In genomic region chr4:133185893-133186292, GRCm38 (mm10) we compare ENCODE assay signal across 12 mouse cellular contexts. TPM values are rescaled to one million over a fixed set of nuclear protein-coding genes. Genes with fewer than 3 reads are reported as not detected.
DNase-seq lines count a peak whose midpoint lies in the region; ATAC-seq and TF ChIP-seq lines count a peak whose summit lies in the region.
"Had no signal": no experiment of that assay in that cellular context is flagged by ENCODE, and none has a peak within 500 bp of the region (broad histone marks: within the 10 kb centered on the region; RNA-seq: fewer than 3 reads in every experiment).

No protein-coding gene starts in this region.

- no peak for TF ChIP-seq CTCF in lung, embryonic 14.5 days (IDR thresholded peaks at IDR 0.05; ENCODE audit: low read depth)

- H3K27ac ChIP-seq in heart, embryonic 10.5 days, result peak overlapping the region; percentile 76
- H3K27ac ChIP-seq in heart, embryonic 11.5 days (ENCODE audit: low read depth, low read length), result no peak overlapping the region; the same call in 1 of the 2 replicates
- peak overlapping the region; percentile 89; the same call in 1 of the 2 replicates for H3K27ac ChIP-seq in lung, embryonic 14.5 days (ENCODE audit: low read depth)
- H3K27ac ChIP-seq: macrophage had no signal

- no peaks in the 10 kb centered on the region for H3K27me3 ChIP-seq in heart, embryonic 10.5 days (ENCODE audit: insufficient read depth, poor library complexity, severe bottlenecking)
- no peaks in the 10 kb centered on the region for H3K27me3 ChIP-seq in heart, embryonic 11.5 days (ENCODE audit: control insufficient read depth, insufficient read depth, low read length)
- H3K27me3 ChIP-seq in lung, embryonic 14.5 days (ENCODE audit: insufficient read depth, low read length), result no peaks in the 10 kb centered on the region
- H3K27me3 ChIP-seq: forebrain, embryonic 15.5 days had no signal

- 88% methylated on average over 8 of the region's 8 CpGs for WGBS in heart, embryonic 10.5 days
- 82% methylated on average over 8 of the region's 8 CpGs for WGBS in heart, embryonic 11.5 days (ENCODE audit: insufficient replicate concordance)
- 58% methylated on average over 8 of the region's 8 CpGs for WGBS in lung, embryonic 14.5 days

- ATAC-seq in heart, embryonic 11.5 days (replicated peaks; ENCODE audit: insufficient number of reproducible peaks, low FRiP score, low TSS enrichment), result no peak
- ATAC-seq in lung, embryonic 14.5 days (ENCODE audit: insufficient read depth), result no peak
- ATAC-seq: forebrain, embryonic 15.5 days had no signal

- no peak overlapping the region for H3K4me3 ChIP-seq in heart, embryonic 10.5 days
- no peak overlapping the region for H3K4me3 ChIP-seq in heart, embryonic 11.5 days (ENCODE audit: low read depth, low read length)
- H3K4me3 ChIP-seq in lung, embryonic 14.5 days (ENCODE audit: low read depth, low read length), result no peak overlapping the region
- H3K4me3 ChIP-seq: forebrain, embryonic 15.5 days; hindbrain, embryonic 10.5 days had no signal

- H3K9ac ChIP-seq in heart, embryonic 11.5 days (ENCODE audit: low read depth, low read length), result no peak overlapping the region
- no peak overlapping the region for H3K9ac ChIP-seq in lung, embryonic 14.5 days
- H3K9ac ChIP-seq: forebrain, embryonic 15.5 days had no signal

- H3K9me3 ChIP-seq in heart, embryonic 10.5 days, result no peaks in the 10 kb centered on the region
- H3K9me3 ChIP-seq in heart, embryonic 11.5 days (replicated peaks; ENCODE audit: control insufficient read depth, low read length), result no peaks in the 10 kb centered on the region
- no peaks in the 10 kb centered on the region for H3K9me3 ChIP-seq in lung, embryonic 14.5 days (ENCODE audit: low read depth, low read length)
- H3K9me3 ChIP-seq: forebrain, embryonic 15.5 days; hindbrain, embryonic 10.5 days had no signal

- no peak overlapping the region for H3K4me2 ChIP-seq in heart, embryonic 11.5 days
- H3K4me2 ChIP-seq in lung, embryonic 14.5 days, result no peak overlapping the region
- H3K4me2 ChIP-seq: forebrain, embryonic 15.5 days had no signal

- H3K4me1 ChIP-seq in heart, embryonic 10.5 days, result peaks cover 35% of the 10 kb centered on the region
- peaks cover 26% of the 10 kb centered on the region for H3K4me1 ChIP-seq in heart, embryonic 11.5 days (ENCODE audit: control insufficient read depth, insufficient read depth, low read length)
- H3K4me1 ChIP-seq in lung, embryonic 14.5 days (ENCODE audit: insufficient read depth), result peaks cover 6% of the 10 kb centered on the region; the same call in 1 of the 2 replicates

- peaks cover 77% of the 10 kb centered on the region for H3K36me3 ChIP-seq in heart, embryonic 10.5 days
- peaks cover 15% of the 10 kb centered on the region for H3K36me3 ChIP-seq in heart, embryonic 11.5 days (ENCODE audit: control insufficient read depth, insufficient read depth, low read length)
- H3K36me3 ChIP-seq in lung, embryonic 14.5 days (ENCODE audit: insufficient read depth), result peaks cover 66% of the 10 kb centered on the region

- no peak for DNase-seq in heart, embryonic 10.5 days (ENCODE audit: low spot score)
- DNase-seq in lung, embryonic 14.5 days, result peak; percentile 44
- no peak for DNase-seq in lung, adult 18-20 months
- DNase-seq in forelimb bud, embryonic 11.5 days (ENCODE audit: low read depth, low spot score), result peak; percentile 70
- peak; percentile 71 for DNase-seq in skeletal muscle tissue, adult 2 months (ENCODE audit: low read depth, low spot score)
- no peak for DNase-seq in cerebellum, adult 11-12 months
- no peak for DNase-seq in spleen, adult 18-20 months
- DNase-seq: cerebellum, adult 18-20 months had no signal

RNA-seq across cellular contexts. Expression of gene Cd164l2, which starts 26.0 kb away (rescaled TPM):
- polyA plus RNA-seq in heart, embryonic 10.5 days (2016; fragmentation: Nextera tagmentation; extraction: Ambion mirVana), result 0.39 and 1.3 TPM in 2 replicates
- 0.27 and 0.77 TPM in 2 replicates for polyA plus RNA-seq in heart, embryonic 11.5 days (2014; fragmentation: Nextera tagmentation; extraction: Ambion mirVana)
- 5.0 and 7.4 TPM in 2 replicates for polyA plus RNA-seq in lung, embryonic 14.5 days (2014; fragmentation: Nextera tagmentation; extraction: Ambion mirVana)
- polyA plus RNA-seq: macrophage had no signal

RNA-seq across cellular contexts. Expression of gene Gpr3, which starts 26.4 kb away (rescaled TPM):
- 0.09 and 0.18 TPM in 2 replicates for polyA plus RNA-seq in heart, embryonic 10.5 days (2016; fragmentation: Nextera tagmentation; extraction: Ambion mirVana)
- 0.37 and 0.61 TPM in 2 replicates for polyA plus RNA-seq in heart, embryonic 11.5 days (2014; fragmentation: Nextera tagmentation; extraction: Ambion mirVana)
- 0.18 TPM in 1 of 2 replicates, not detected in the other for polyA plus RNA-seq in lung, embryonic 14.5 days (2014; fragmentation: Nextera tagmentation; extraction: Ambion mirVana)
- polyA plus RNA-seq: macrophage had no signal

RNA-seq across cellular contexts. Expression of gene Map3k6, which starts 54.7 kb away (rescaled TPM):
- polyA plus RNA-seq in heart, embryonic 10.5 days (2016; fragmentation: Nextera tagmentation; extraction: Ambion mirVana), result 2.5 and 3.4 TPM in 2 replicates
- 1.5 and 1.7 TPM in 2 replicates for polyA plus RNA-seq in heart, embryonic 11.5 days (2014; fragmentation: Nextera tagmentation; extraction: Ambion mirVana)
- polyA plus RNA-seq in lung, embryonic 14.5 days (2014; fragmentation: Nextera tagmentation; extraction: Ambion mirVana), result 2.0 and 2.2 TPM in 2 replicates

RNA-seq across cellular contexts. Expression of gene Wasf2, which starts 55.6 kb away (rescaled TPM):
- polyA plus RNA-seq in heart, embryonic 10.5 days (2016; fragmentation: Nextera tagmentation; extraction: Ambion mirVana), result 51.1 and 58.5 TPM in 2 replicates
- polyA plus RNA-seq in heart, embryonic 11.5 days (2014; fragmentation: Nextera tagmentation; extraction: Ambion mirVana), result 37.3 and 55.8 TPM in 2 replicates
- 96.3 and 101 TPM in 2 replicates for polyA plus RNA-seq in lung, embryonic 14.5 days (2014; fragmentation: Nextera tagmentation; extraction: Ambion mirVana)

Comparison
In these comparisons a context has a peak if more than half of its experiments do, and no peak if none do; other contexts are left out.
1. DNase-seq: peak in lung, embryonic 14.5 days (single experiment), forelimb bud, embryonic 11.5 days (single experiment) and skeletal muscle tissue, adult 2 months (single experiment); none in heart, embryonic 10.5 days (single experiment), lung, adult 18-20 months (0 of 2), cerebellum, adult 11-12 months (single experiment) and spleen, adult 18-20 months (0 of 2).